Mouse (Mus musculus) lung, postnatal 0 days (tissue): ENCODE results near the gene Kif5c. TPM values are rescaled to one million over a fixed set of nuclear protein-coding genes. Genes with fewer than 3 reads are reported as not detected.

Source experiments
- ATAC-seq: fragments of 200-750 bp; cut with Nextera tagmentation; 2 replicates; pipeline ENCODE4 v1.8.0; 2017; ENCODE audit warnings: moderate library complexity
- DNase-seq: peaks from one replicate; pipeline ENCODE4 v3.0.0-alpha.2; 2016; ENCODE audit warnings: low spot score
- H3K27ac ChIP-seq: fragments of 300-500 bp; sonication (generic); 2 replicates; pipeline ENCODE4 v1.5.1; 2014; ENCODE audit warnings: antibody characterized with exemption, mild to moderate bottlenecking, low read length, mixed read lengths
- H3K27me3 ChIP-seq: fragments of 300-500 bp; sonication (generic); replicated peaks from 2 replicates; pipeline ENCODE4 v1.6.1; 2014; ENCODE audit warnings: low read length, mixed read lengths; ENCODE audit not compliant: insufficient read depth
- H3K36me3 ChIP-seq: fragments of 300-500 bp; sonication (generic); 2 replicates; pipeline ENCODE4 v1.6.1; 2014; ENCODE audit warnings: low read length, mixed read lengths; ENCODE audit not compliant: insufficient read depth
- H3K4me1 ChIP-seq: fragments of 300-500 bp; sonication (generic); 2 replicates; pipeline ENCODE4 v1.6.1; 2014; ENCODE audit warnings: antibody characterized with exemption, low read depth, low read length, mixed read lengths; ENCODE audit not compliant: insufficient read depth
- H3K4me2 ChIP-seq: fragments of 300-500 bp; sonication (generic); replicated peaks from 2 replicates; pipeline ENCODE4 v1.6.1; 2014; ENCODE audit warnings: low read depth, mild to moderate bottlenecking, low read length, moderate library complexity, mixed read lengths
- H3K4me3 ChIP-seq: fragments of 300-500 bp; sonication (generic); 2 replicates; pipeline ENCODE4 v1.5.1; 2014; ENCODE audit warnings: low read depth, low read length
- H3K9ac ChIP-seq: fragments of 300-500 bp; sonication (generic); replicated peaks from 2 replicates; pipeline ENCODE4 v1.6.1; 2014; ENCODE audit warnings: low read depth, mild to moderate bottlenecking
- H3K9me3 ChIP-seq: fragments of 300-500 bp; sonication (generic); 2 replicates; pipeline ENCODE4 v1.6.1; 2016; ENCODE audit warnings: low read length, mixed read lengths
- CTCF ChIP-seq: IDR thresholded peaks from 2 replicates; pipeline ENCODE4 v1.5.1; 2016; ENCODE audit warnings: antibody characterized with exemption, mild to moderate bottlenecking
- EP300 ChIP-seq: IDR thresholded peaks from 2 replicates; pipeline ENCODE4 v1.6.1; 2016; ENCODE audit warnings: antibody characterized with exemption, mild to moderate bottlenecking, control low read depth
- WGBS: fragments of 180-500 bp; shearing (Covaris S2); extraction: QIAGEN DNeasy Blood & Tissue Kit; methylation state at CpG from one replicate; pipeline ENCODE4 v1.1.7; 2014; 5-methylcytosine and 5-hydroxymethylcytosine counted together
- polyA plus RNA-seq: library from polyadenylated mRNA; unstranded; fragments of >200 nt; fragmentation: Nextera tagmentation; extraction: Ambion mirVana; gene quantifications from 2 replicates; pipeline ENCODE4 v1.2.1, GENCODE M21; 2015

The Kif5c gene
- polyA plus RNA-seq, 1 experiment from 2014 or later = 0.17 TPM

GRCm38 (mm10) chr2:49671753-49672500 is 52.8 kb downstream of the Kif5c start:
- no peak for DNase-seq
- no peaks in the 10 kb centered on the region for H3K36me3 ChIP-seq
- WGBS = 86% methylated on average over 12 of the region's 12 CpGs
- TF ChIP-seq CTCF = no peak
- no peak for TF ChIP-seq EP300
- H3K27me3 ChIP-seq = no peaks in the 10 kb centered on the region
- no peak overlapping the region for H3K27ac ChIP-seq
- H3K4me1 ChIP-seq = no peaks in the 10 kb centered on the region
- H3K4me2 ChIP-seq = no peak overlapping the region
- no peak overlapping the region for H3K4me3 ChIP-seq
- no peaks in the 10 kb centered on the region for H3K9me3 ChIP-seq
- no peak for ATAC-seq
- no peak overlapping the region for H3K9ac ChIP-seq

DNA sequence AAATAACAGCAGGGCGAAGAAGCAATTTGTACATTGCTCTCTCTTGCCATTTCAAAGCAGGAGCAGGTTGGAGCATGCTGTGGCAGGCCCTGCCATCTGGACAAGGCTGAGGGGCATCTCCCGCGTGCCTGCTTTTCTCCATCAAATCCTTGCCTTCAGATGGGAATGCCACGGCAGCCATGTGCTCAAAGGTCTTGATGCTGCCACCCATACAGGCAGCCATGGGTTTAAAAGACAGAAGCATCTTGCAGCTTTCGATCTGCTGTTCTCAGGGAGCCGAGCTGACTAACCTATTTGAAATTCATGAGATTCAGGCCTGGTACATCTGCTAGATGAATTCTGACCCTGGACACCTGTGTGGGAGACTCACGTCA is 53.4 kb downstream of the Kif5c start:
- Histone ChIP-seq H3K4me3 (no peak overlapping the region), H3K27me3 (no peaks in the 10 kb centered on the region), H3K27ac (no peak overlapping the region), H3K36me3 (no peaks in the 10 kb centered on the region), H3K4me2 (no peak overlapping the region), H3K9ac (no peak overlapping the region), H3K9me3 (no peaks in the 10 kb centered on the region), H3K4me1 (no peaks in the 10 kb centered on the region)
- DNase-seq = no peak
- WGBS = 82% methylated on average over 7 of the region's 7 CpGs
- no peak for TF ChIP-seq EP300
- TF ChIP-seq CTCF = no peak
- ATAC-seq = no peak

GRCm38 (mm10) chr2:49676020-49676419 is 56.9 kb downstream of the Kif5c start:
- WGBS = 86% methylated on average over 12 of the region's 12 CpGs
- TF ChIP-seq CTCF (no peak), EP300 (no peak)
- no peaks in the 10 kb centered on the region for H3K9me3 ChIP-seq
- no peaks in the 10 kb centered on the region for H3K4me1 ChIP-seq
- H3K36me3 ChIP-seq = no peaks in the 10 kb centered on the region
- DNase-seq (no peak), ATAC-seq (no peak)
- no peak overlapping the region for H3K9ac ChIP-seq
- H3K4me3 ChIP-seq = no peak overlapping the region
- no peak overlapping the region for H3K27ac ChIP-seq
- H3K4me2 ChIP-seq = no peak overlapping the region
- H3K27me3 ChIP-seq = no peaks in the 10 kb centered on the region

- no peak overlapping the region for H3K4me2 ChIP-seq
- ATAC-seq = no peak
- H3K27me3 ChIP-seq = no peaks in the 10 kb centered on the region
- no peak overlapping the region for H3K9ac ChIP-seq
- H3K27ac ChIP-seq = no peak overlapping the region
- H3K4me3 ChIP-seq = no peak overlapping the region
- no peaks in the 10 kb centered on the region for H3K36me3 ChIP-seq
- no peak for DNase-seq
- TF ChIP-seq EP300 (no peak), CTCF (no peak)
- H3K9me3 ChIP-seq = no peaks in the 10 kb centered on the region
- WGBS = 69% methylated on average over 7 of the region's 7 CpGs
- no peaks in the 10 kb centered on the region for H3K4me1 ChIP-seq
These were observed 59.3 kb downstream of the Kif5c start for GRCm38 (mm10) chr2:49678386-49678785.

DNA sequence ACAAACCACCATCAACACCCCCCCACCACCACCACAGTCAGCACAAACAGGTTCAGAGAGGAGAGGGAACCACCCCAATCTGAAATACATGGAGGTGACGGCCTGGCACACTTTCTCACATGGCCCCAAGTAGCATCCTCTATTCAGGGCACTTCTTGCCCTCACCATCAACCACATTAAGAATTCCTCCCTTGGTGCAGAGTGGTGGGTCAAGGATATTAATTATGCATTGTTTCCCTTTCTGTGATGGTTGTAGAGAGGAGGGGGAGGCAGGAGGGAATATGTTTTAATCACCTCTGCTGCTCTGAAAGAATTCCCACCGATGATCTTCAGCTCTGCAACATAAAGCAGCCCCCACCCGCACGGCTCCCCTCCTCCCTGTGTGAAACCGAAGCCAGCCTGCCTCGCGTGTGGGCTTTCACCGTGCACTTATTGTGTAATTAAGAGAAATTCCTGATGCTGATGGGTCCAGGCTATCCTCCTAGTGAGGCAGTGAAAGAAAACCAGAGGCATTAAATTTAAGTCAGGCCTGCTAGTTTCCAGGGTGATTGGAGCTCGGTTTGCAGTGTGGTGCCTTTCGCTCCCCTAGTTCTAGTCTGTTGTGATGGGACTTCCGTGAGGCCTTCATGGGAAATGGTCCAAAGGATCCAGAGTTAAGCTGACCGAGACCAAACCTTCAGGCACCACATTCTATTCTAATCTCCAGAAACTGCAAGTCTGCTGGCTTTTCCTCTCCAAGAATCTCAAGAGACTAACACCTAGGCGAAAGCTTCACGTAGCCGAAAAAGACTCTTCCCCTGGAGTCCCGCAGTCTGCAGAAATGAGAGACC is 60.3 kb downstream of the Kif5c start:
- no peak overlapping the region for H3K9ac ChIP-seq
- no peak overlapping the region for H3K27ac ChIP-seq
- H3K9me3 ChIP-seq = no peaks in the 10 kb centered on the region
- ATAC-seq (no peak), DNase-seq (no peak)
- TF ChIP-seq EP300 = no peak
- TF ChIP-seq CTCF = no peak
- WGBS = 79% methylated on average over 16 of the region's 16 CpGs
- H3K4me2 ChIP-seq = no peak overlapping the region
- no peak overlapping the region for H3K4me3 ChIP-seq
- no peaks in the 10 kb centered on the region for H3K36me3 ChIP-seq
- no peaks in the 10 kb centered on the region for H3K27me3 ChIP-seq
- H3K4me1 ChIP-seq = no peaks in the 10 kb centered on the region

GRCm38 (mm10) chr2:49682754-49683153 is 63.7 kb downstream of the Kif5c start:
- WGBS = 88% methylated on average over 6 of the region's 6 CpGs
- H3K27me3 ChIP-seq = no peaks in the 10 kb centered on the region

More at GRCm38 (mm10) chr2:49682754-49683153, 63.7 kb downstream of the Kif5c start:
- Histone ChIP-seq H3K4me2 (no peak overlapping the region), H3K9me3 (no peaks in the 10 kb centered on the region), H3K4me1 (no peaks in the 10 kb centered on the region), H3K27ac (no peak overlapping the region), H3K4me3 (no peak overlapping the region), H3K36me3 (no peaks in the 10 kb centered on the region), H3K9ac (no peak overlapping the region)
- no peak for TF ChIP-seq EP300
- TF ChIP-seq CTCF = no peak
- no peak for DNase-seq
- no peak for ATAC-seq
